Mouse (Mus musculus): ENCODE results near the gene Cyp4f18. TPM values are rescaled to one million over a fixed set of nuclear protein-coding genes. Genes with fewer than 3 reads are reported as not detected.

Gene Cyp4f18
- total and polyA plus RNA-seq, 2 experiments = 0.74 to 1.2 TPM

GRCm38 (mm10) chr8:71988110-71988866 is 21.1 kb downstream of the Cyp4f18 start:
- Histone ChIP-seq H3K9ac (ENCODE audit: low read depth, low read length) (no peak overlapping the region), H3K27me3 (ENCODE audit: control insufficient read depth, insufficient read depth, low read length) (no peaks in the 10 kb centered on the region), H3K4me3 (ENCODE audit: insufficient read depth, low read depth, low read length) (peak overlapping the region; percentile 43), H3K36me3 (ENCODE audit: control insufficient read depth, insufficient read depth, low read length) (no peaks in the 10 kb centered on the region), H3K27ac (replicated peaks; ENCODE audit: insufficient read depth, low read depth, low read length) (no peak overlapping the region), H3K79me2 (ENCODE audit: control insufficient read depth, insufficient read depth, low read length) (no peaks in the 10 kb centered on the region), H3K4me1 (ENCODE audit: control insufficient read depth, insufficient read depth, low read length) (no peaks in the 10 kb centered on the region)
- WGBS = 11% methylated on average over 24 of the region's 24 CpGs
- TF ChIP-seq CTCF (IDR thresholded peaks at IDR 0.05; ENCODE audit: low read depth, low read length) (no peak), POLR2A (IDR thresholded peaks at IDR 0.05; ENCODE audit: extremely low read depth, insufficient read depth, low read length) (no peak)
- DNase-seq (ENCODE audit: extremely low read depth, low read depth, low spot score) = peak; percentile 12

- no peak overlapping the region for H3K4me3 ChIP-seq (ENCODE audit: insufficient read depth, low read depth, low read length)
- DNase-seq (ENCODE audit: extremely low read depth, low read depth, low spot score) = no peak
- H3K27ac ChIP-seq (replicated peaks; ENCODE audit: insufficient read depth, low read depth, low read length) = no peak overlapping the region
- no peak overlapping the region for H3K9ac ChIP-seq (ENCODE audit: low read depth, low read length)
- H3K4me1 ChIP-seq (ENCODE audit: control insufficient read depth, insufficient read depth, low read length) = no peaks in the 10 kb centered on the region
- WGBS = 68% methylated on average over 4 of the region's 4 CpGs
- no peaks in the 10 kb centered on the region for H3K79me2 ChIP-seq (ENCODE audit: control insufficient read depth, insufficient read depth, low read length)
- TF ChIP-seq CTCF (IDR thresholded peaks at IDR 0.05; ENCODE audit: low read depth, low read length) (no peak), POLR2A (IDR thresholded peaks at IDR 0.05; ENCODE audit: extremely low read depth, insufficient read depth, low read length) (no peak)
- H3K27me3 ChIP-seq (ENCODE audit: control insufficient read depth, insufficient read depth, low read length) = no peaks in the 10 kb centered on the region
- H3K36me3 ChIP-seq (ENCODE audit: control insufficient read depth, insufficient read depth, low read length) = no peaks in the 10 kb centered on the region
Measured at GRCm38 (mm10) chr8:71984601-71985000, 24.8 kb downstream of the Cyp4f18 start.

- DNase-seq (ENCODE audit: extremely low read depth, low read depth, low spot score) = no peak
- Histone ChIP-seq H3K4me1 (ENCODE audit: control insufficient read depth, insufficient read depth, low read length) (no peaks in the 10 kb centered on the region), H3K79me2 (ENCODE audit: control insufficient read depth, insufficient read depth, low read length) (no peaks in the 10 kb centered on the region), H3K27ac (replicated peaks; ENCODE audit: insufficient read depth, low read depth, low read length) (no peak overlapping the region), H3K27me3 (ENCODE audit: control insufficient read depth, insufficient read depth, low read length) (no peaks in the 10 kb centered on the region), H3K9ac (ENCODE audit: low read depth, low read length) (no peak overlapping the region), H3K36me3 (ENCODE audit: control insufficient read depth, insufficient read depth, low read length) (no peaks in the 10 kb centered on the region), H3K4me3 (ENCODE audit: insufficient read depth, low read depth, low read length) (no peak overlapping the region)
- TF ChIP-seq POLR2A (IDR thresholded peaks at IDR 0.05; ENCODE audit: extremely low read depth, insufficient read depth, low read length) (no peak), CTCF (IDR thresholded peaks at IDR 0.05; ENCODE audit: low read depth, low read length) (no peak)
- 69% methylated on average over 4 of the region's 4 CpGs for WGBS
Measured at GRCm38 (mm10) chr8:71981456-71981855, 28.0 kb downstream of the Cyp4f18 start.

- TF ChIP-seq CTCF (IDR thresholded peaks at IDR 0.05; ENCODE audit: low read depth, low read length) (no peak), POLR2A (IDR thresholded peaks at IDR 0.05; ENCODE audit: extremely low read depth, insufficient read depth, low read length) (no peak)
- Histone ChIP-seq H3K36me3 (ENCODE audit: control insufficient read depth, insufficient read depth, low read length) (no peaks in the 10 kb centered on the region), H3K79me2 (ENCODE audit: control insufficient read depth, insufficient read depth, low read length) (no peaks in the 10 kb centered on the region), H3K9ac (ENCODE audit: low read depth, low read length) (no peak overlapping the region), H3K27me3 (ENCODE audit: control insufficient read depth, insufficient read depth, low read length) (no peaks in the 10 kb centered on the region), H3K4me1 (ENCODE audit: control insufficient read depth, insufficient read depth, low read length) (no peaks in the 10 kb centered on the region), H3K27ac (replicated peaks; ENCODE audit: insufficient read depth, low read depth, low read length) (no peak overlapping the region), H3K4me3 (ENCODE audit: insufficient read depth, low read depth, low read length) (no peak overlapping the region)
- 44% methylated on average over 2 of the region's 2 CpGs for WGBS
- DNase-seq (ENCODE audit: extremely low read depth, low read depth, low spot score) = no peak
Measured at GRCm38 (mm10) chr8:71981032-71981431, 28.4 kb downstream of the Cyp4f18 start.

GRCm38 (mm10) chr8:71974211-71974610 is 35.2 kb downstream of the Cyp4f18 start:
- Histone ChIP-seq H3K27ac (replicated peaks; ENCODE audit: insufficient read depth, low read depth, low read length) (no peak overlapping the region), H3K9ac (ENCODE audit: low read depth, low read length) (no peak overlapping the region), H3K4me3 (ENCODE audit: insufficient read depth, low read depth, low read length) (no peak overlapping the region), H3K79me2 (ENCODE audit: control insufficient read depth, insufficient read depth, low read length) (no peaks in the 10 kb centered on the region), H3K36me3 (ENCODE audit: control insufficient read depth, insufficient read depth, low read length) (no peaks in the 10 kb centered on the region; the same call in 1 of the 2 replicates), H3K4me1 (ENCODE audit: control insufficient read depth, insufficient read depth, low read length) (no peaks in the 10 kb centered on the region), H3K27me3 (ENCODE audit: control insufficient read depth, insufficient read depth, low read length) (no peaks in the 10 kb centered on the region)
- TF ChIP-seq POLR2A (IDR thresholded peaks at IDR 0.05; ENCODE audit: extremely low read depth, insufficient read depth, low read length) (no peak), CTCF (IDR thresholded peaks at IDR 0.05; ENCODE audit: low read depth, low read length) (no peak)
- DNase-seq (ENCODE audit: extremely low read depth, low read depth, low spot score) = no peak
- 82% methylated on average over 3 of the region's 3 CpGs for WGBS

- no peaks in the 10 kb centered on the region for H3K4me1 ChIP-seq (ENCODE audit: control insufficient read depth, insufficient read depth, low read length)
- no peak for TF ChIP-seq POLR2A (IDR thresholded peaks at IDR 0.05; ENCODE audit: extremely low read depth, insufficient read depth, low read length)
- TF ChIP-seq CTCF (IDR thresholded peaks at IDR 0.05; ENCODE audit: low read depth, low read length) = peak; percentile 46
- DNase-seq (ENCODE audit: extremely low read depth, low read depth, low spot score) = peak; percentile 24
- WGBS = 58% methylated on average over 1 of the region's 1 CpGs
- H3K27ac ChIP-seq (replicated peaks; ENCODE audit: insufficient read depth, low read depth, low read length) = no peak overlapping the region
- peaks cover 18% of the 10 kb centered on the region for H3K36me3 ChIP-seq (ENCODE audit: control insufficient read depth, insufficient read depth, low read length)
- H3K4me3 ChIP-seq (ENCODE audit: insufficient read depth, low read depth, low read length) = no peak overlapping the region
- H3K27me3 ChIP-seq (ENCODE audit: control insufficient read depth, insufficient read depth, low read length) = no peaks in the 10 kb centered on the region
- no peaks in the 10 kb centered on the region for H3K79me2 ChIP-seq (ENCODE audit: control insufficient read depth, insufficient read depth, low read length)
- H3K9ac ChIP-seq (ENCODE audit: low read depth, low read length) = no peak overlapping the region
Measured at GRCm38 (mm10) chr8:71971945-71972344, 37.5 kb downstream of the Cyp4f18 start.

Measured in liver, adult 2 months (tissue).